In genomic region chr7:120863476-120863875, GRCm38 (mm10) we compare ENCODE assay signal across 16 mouse cellular contexts. TPM values are rescaled to one million over a fixed set of nuclear protein-coding genes. Genes with fewer than 3 reads are reported as not detected.
DNase-seq lines count a peak whose midpoint lies in the region; ATAC-seq and TF ChIP-seq lines count a peak whose summit lies in the region.
"Had no signal": no experiment of that assay in that cellular context is flagged by ENCODE, and none has a peak within 500 bp of the region (broad histone marks: within the 10 kb centered on the region; RNA-seq: fewer than 3 reads in every experiment).

No protein-coding gene starts in this region.

- peaks cover 68% of the 10 kb centered on the region for H3K4me1 ChIP-seq in heart, embryonic 15.5 days (replicated peaks)
- H3K4me1 ChIP-seq in intestine, embryonic 15.5 days (replicated peaks): peaks cover 65% of the 10 kb centered on the region
- peaks cover 84% of the 10 kb centered on the region for H3K4me1 ChIP-seq in liver, postnatal 0 days (ENCODE audit: insufficient read depth)

- H3K9ac ChIP-seq in heart, embryonic 15.5 days: no peak overlapping the region
- no peak overlapping the region for H3K9ac ChIP-seq in intestine, embryonic 15.5 days
- peak overlapping the region; percentile 27; the same call in 1 of the 2 replicates for H3K9ac ChIP-seq in liver, postnatal 0 days (replicated peaks)
- H3K9ac ChIP-seq: midbrain, embryonic 12.5 days had no signal

- no peak overlapping the region for H3K4me2 ChIP-seq in heart, embryonic 15.5 days
- no peak overlapping the region for H3K4me2 ChIP-seq in intestine, embryonic 15.5 days (replicated peaks)
- peak overlapping the region; percentile 20; the same call in 1 of the 2 replicates for H3K4me2 ChIP-seq in liver, postnatal 0 days (ENCODE audit: low read depth, low read length)
- H3K4me2 ChIP-seq: midbrain, embryonic 12.5 days had no signal

- no peak for TF ChIP-seq CTCF in liver, postnatal 0 days (IDR thresholded peaks at IDR 0.05; ENCODE audit: low read depth)

- H3K4me3 ChIP-seq in heart, embryonic 15.5 days: no peak overlapping the region
- no peak overlapping the region for H3K4me3 ChIP-seq in intestine, embryonic 15.5 days (replicated peaks)
- H3K4me3 ChIP-seq in liver, postnatal 0 days (ENCODE audit: low read depth, low read length): no peak overlapping the region
- H3K4me3 ChIP-seq: midbrain, embryonic 12.5 days had no signal

- H3K9me3 ChIP-seq in heart, embryonic 15.5 days (replicated peaks): no peaks in the 10 kb centered on the region
- H3K9me3 ChIP-seq in intestine, embryonic 15.5 days: no peaks in the 10 kb centered on the region
- no peaks in the 10 kb centered on the region for H3K9me3 ChIP-seq in liver, postnatal 0 days (ENCODE audit: low read length)
- H3K9me3 ChIP-seq: midbrain, embryonic 12.5 days had no signal

- no peak for DNase-seq in heart, postnatal 36 days
- peak; percentile 49 for DNase-seq in embryo, embryonic 10 days (ENCODE audit: low spot score)
- DNase-seq in liver, postnatal 0 days: no peak
- no peak for DNase-seq in cerebellum, adult 18-20 months
- DNase-seq in spleen, postnatal 4 days (ENCODE audit: low spot score in 2 of 2): no peak
- DNase-seq: adrenal gland, postnatal 36 days; cerebellum, postnatal 36 days; lung, adult 18-20 months had no signal

- intact Hi-C loops in heart, postnatal 36 days (cut with DNase I): no loop called here

- TF ChIP-seq EP300 in liver, postnatal 0 days (IDR thresholded peaks at IDR 0.05; ENCODE audit: low read depth): no peak

- WGBS in heart, embryonic 15.5 days: 56% methylated on average over 5 of the region's 5 CpGs
- 37% methylated on average over 5 of the region's 5 CpGs for WGBS in intestine, embryonic 15.5 days
- 50% methylated on average over 5 of the region's 5 CpGs for WGBS in liver, postnatal 0 days (ENCODE audit: insufficient replicate concordance)

- H3K27ac ChIP-seq in heart, embryonic 15.5 days: peak overlapping the region; percentile 45
- H3K27ac ChIP-seq in intestine, embryonic 15.5 days: peak overlapping the region; percentile 58; the same call in 1 of the 2 replicates
- H3K27ac ChIP-seq in liver, postnatal 0 days (ENCODE audit: low read depth): peak overlapping the region; percentile 88
- H3K27ac ChIP-seq: midbrain, embryonic 12.5 days had no signal

- no peak for ATAC-seq in heart, embryonic 15.5 days (replicated peaks; ENCODE audit: insufficient number of reproducible peaks, insufficient read depth, low FRiP score, low read depth)
- ATAC-seq in intestine, embryonic 15.5 days: no peak
- no peak for ATAC-seq in liver, postnatal 0 days
- ATAC-seq in cerebellum, adult (ENCODE audit: insufficient number of reproducible peaks, low FRiP score, low TSS enrichment): no peak
- ATAC-seq: hindbrain, embryonic 16.5 days had no signal

- peaks cover 11% of the 10 kb centered on the region for H3K36me3 ChIP-seq in heart, embryonic 15.5 days
- H3K36me3 ChIP-seq in intestine, embryonic 15.5 days: 0 out of 2 replicates have a peak, but pooled peaks cover 2% of the 10 kb centered on the region
- peaks cover 10% of the 10 kb centered on the region for H3K36me3 ChIP-seq in liver, postnatal 0 days (replicated peaks; ENCODE audit: insufficient read depth, low read length)

- no peaks in the 10 kb centered on the region for H3K27me3 ChIP-seq in heart, embryonic 15.5 days
- H3K27me3 ChIP-seq in intestine, embryonic 15.5 days (replicated peaks): no peaks in the 10 kb centered on the region
- H3K27me3 ChIP-seq in liver, postnatal 0 days (ENCODE audit: insufficient read depth, low read length): no peaks in the 10 kb centered on the region
- H3K27me3 ChIP-seq: midbrain, embryonic 12.5 days had no signal

RNA-seq across cellular contexts. Expression of gene Eef2k, which starts 20.8 kb away (rescaled TPM):
- polyA plus RNA-seq in heart, embryonic 15.5 days (2015; fragmentation: Nextera tagmentation; extraction: Ambion mirVana): 31.5 and 42.8 TPM in 2 replicates
- 10 to 100 TPM; 34.3 TPM for total RNA-seq in heart, postnatal 36 days (2021)
- 44.4 and 47.2 TPM in 2 replicates for polyA plus RNA-seq in intestine, embryonic 15.5 days (2015; fragmentation: Nextera tagmentation; extraction: Ambion mirVana)
- polyA plus RNA-seq in liver, postnatal 0 days (2015; fragmentation: Nextera tagmentation; extraction: Ambion mirVana): 14.4 and 19.5 TPM in 2 replicates

RNA-seq across cellular contexts. Expression of gene Gm5737, which starts 51.3 kb away (rescaled TPM):
- polyA plus RNA-seq in heart, embryonic 15.5 days (2015; fragmentation: Nextera tagmentation; extraction: Ambion mirVana): not detected in 2 replicates
- under 1 TPM in 1 of 2 experiments, not detected in 1; 0.27 TPM for total RNA-seq in heart, postnatal 36 days (2021)
- not detected in 2 replicates for polyA plus RNA-seq in intestine, embryonic 15.5 days (2015; fragmentation: Nextera tagmentation; extraction: Ambion mirVana)
- not detected in 2 replicates for polyA plus RNA-seq in liver, postnatal 0 days (2015; fragmentation: Nextera tagmentation; extraction: Ambion mirVana)
- total RNA-seq: adrenal gland, postnatal 36 days; neutrophil, adult 5-6 weeks had no signal
- polyA plus RNA-seq: C2C12; midbrain, embryonic 12.5 days; spleen, adult 2 months had no signal

RNA-seq across cellular contexts. Expression of gene Polr3e, which starts 54.1 kb away (rescaled TPM):
- polyA plus RNA-seq in heart, embryonic 15.5 days (2015; fragmentation: Nextera tagmentation; extraction: Ambion mirVana): 17.5 and 22.9 TPM in 2 replicates
- 10 to 100 TPM in 1 of 2 experiments, 1 to 10 TPM in 1; 8.2 to 10.5 TPM for total RNA-seq in heart, postnatal 36 days (2021)
- 40.3 and 41.5 TPM in 2 replicates for polyA plus RNA-seq in intestine, embryonic 15.5 days (2015; fragmentation: Nextera tagmentation; extraction: Ambion mirVana)
- polyA plus RNA-seq in liver, postnatal 0 days (2015; fragmentation: Nextera tagmentation; extraction: Ambion mirVana): 8.5 and 9.3 TPM in 2 replicates
